Mouse (Mus musculus) E14TG2a.4 (cell line): ENCODE measurements around the gene Tfdp1.

Experiments
- H3K27me3 ChIP-seq: 2 replicates; pipeline ENCODE4 v1.6.1; 2014; ENCODE audit warnings: low read length, control low read depth; ENCODE audit not compliant: insufficient read depth
- H3K36me3 ChIP-seq: 2 replicates; pipeline ENCODE4 v1.6.1; 2014; ENCODE audit warnings: low read length, control low read depth; ENCODE audit not compliant: insufficient read depth
- H3K4me1 ChIP-seq: replicated peaks from 2 replicates; pipeline ENCODE4 v1.6.1; 2014; ENCODE audit warnings: low read depth, low read length, control low read depth
- H3K4me3 ChIP-seq: replicated peaks from 2 replicates; pipeline ENCODE4 v1.5.1; 2014; ENCODE audit warnings: mild to moderate bottlenecking, low read length
- H3K9me3 ChIP-seq: 2 replicates; pipeline ENCODE4 v1.6.1; 2014; ENCODE audit warnings: low read length, control low read depth
- CTCF ChIP-seq: conservative IDR thresholded peaks from 2 replicates; pipeline ENCODE4 v1.5.1; 2014; ENCODE audit warnings: low read length
- NANOG ChIP-seq: IDR thresholded peaks from 2 replicates; pipeline ENCODE4 v1.6.1; 2014; ENCODE audit warnings: borderline replicate concordance, low read length, mixed read lengths
- POU5F1 ChIP-seq: IDR thresholded peaks from 2 replicates; pipeline ENCODE4 v1.6.1; 2014; ENCODE audit warnings: low read length, borderline replicate concordance

The Tfdp1 gene

GRCm38 (mm10) chr8:13342340-13342739, 3.8 kb downstream of the Tfdp1 start:
- peaks cover 8% of the 10 kb centered on the region for H3K27me3 ChIP-seq
- peaks cover 74% of the 10 kb centered on the region for H3K36me3 ChIP-seq
- no peak overlapping the region for H3K4me3 ChIP-seq
- no peaks in the 10 kb centered on the region for H3K9me3 ChIP-seq
- TF ChIP-seq POU5F1 (no peak), NANOG (no peak), CTCF (no peak)
- H3K4me1 ChIP-seq, result peaks cover 75% of the 10 kb centered on the region

GRCm38 (mm10) chr8:13343134-13343533, 4.6 kb downstream of the Tfdp1 start:
- TF ChIP-seq NANOG (no peak), CTCF (no peak), POU5F1 (no peak)

GRCm38 (mm10) chr8:13350052-13350451, 11.5 kb downstream of the Tfdp1 start:
- H3K4me1 ChIP-seq, result peaks cover 63% of the 10 kb centered on the region
- no peaks in the 10 kb centered on the region for H3K27me3 ChIP-seq
- H3K9me3 ChIP-seq, result no peaks in the 10 kb centered on the region
- TF ChIP-seq CTCF (no peak), POU5F1 (no peak), NANOG (no peak)
- peaks cover 100% of the 10 kb centered on the region for H3K36me3 ChIP-seq
- H3K4me3 ChIP-seq, result no peak overlapping the region

More at GRCm38 (mm10) chr8:13343134-13343533, 4.6 kb downstream of the Tfdp1 start:
- Histone ChIP-seq H3K9me3 (no peaks in the 10 kb centered on the region), H3K4me3 (no peak overlapping the region), H3K36me3 (peaks cover 82% of the 10 kb centered on the region), H3K27me3 (peaks cover under 1% of the 10 kb centered on the region; the same call in 1 of the 2 replicates), H3K4me1 (peaks cover 67% of the 10 kb centered on the region)

- Histone ChIP-seq H3K36me3 (peaks cover 100% of the 10 kb centered on the region), H3K4me3 (no peak overlapping the region), H3K27me3 (no peaks in the 10 kb centered on the region), H3K9me3 (no peaks in the 10 kb centered on the region), H3K4me1 (peaks cover 64% of the 10 kb centered on the region)
- TF ChIP-seq CTCF (no peak), NANOG (no peak), POU5F1 (no peak)
These were observed 13.0 kb downstream of the Tfdp1 start for GRCm38 (mm10) chr8:13351593-13351992.

GRCm38 (mm10) chr8:13352601-13353000, 14.1 kb downstream of the Tfdp1 start:
- H3K4me1 ChIP-seq, result peaks cover 65% of the 10 kb centered on the region
- H3K36me3 ChIP-seq, result peaks cover 100% of the 10 kb centered on the region
- H3K9me3 ChIP-seq, result no peaks in the 10 kb centered on the region
- TF ChIP-seq CTCF (no peak), POU5F1 (no peak), NANOG (no peak)
- no peaks in the 10 kb centered on the region for H3K27me3 ChIP-seq
- no peak overlapping the region for H3K4me3 ChIP-seq

GRCm38 (mm10) chr8:13353155-13353833, 14.7 kb downstream of the Tfdp1 start:
- H3K27me3 ChIP-seq, result no peaks in the 10 kb centered on the region
- H3K4me3 ChIP-seq, result no peak overlapping the region
- no peaks in the 10 kb centered on the region for H3K9me3 ChIP-seq
- H3K4me1 ChIP-seq, result peaks cover 70% of the 10 kb centered on the region
- TF ChIP-seq CTCF, result no peak
- no peak for TF ChIP-seq NANOG
- no peak for TF ChIP-seq POU5F1
- peaks cover 100% of the 10 kb centered on the region for H3K36me3 ChIP-seq

GRCm38 (mm10) chr8:13353883-13354282, 15.3 kb downstream of the Tfdp1 start:
- H3K36me3 ChIP-seq, result peaks cover 100% of the 10 kb centered on the region
- H3K9me3 ChIP-seq, result no peaks in the 10 kb centered on the region
- H3K4me1 ChIP-seq, result peaks cover 76% of the 10 kb centered on the region
- H3K4me3 ChIP-seq, result no peak overlapping the region
- TF ChIP-seq POU5F1, result no peak
- no peak for TF ChIP-seq CTCF
- no peak for TF ChIP-seq NANOG
- no peaks in the 10 kb centered on the region for H3K27me3 ChIP-seq

- Histone ChIP-seq H3K4me3 (no peak overlapping the region), H3K9me3 (no peaks in the 10 kb centered on the region), H3K36me3 (peaks cover 100% of the 10 kb centered on the region), H3K4me1 (peaks cover 81% of the 10 kb centered on the region), H3K27me3 (no peaks in the 10 kb centered on the region)
- TF ChIP-seq NANOG (no peak), POU5F1 (no peak), CTCF (no peak)
These were observed 17.7 kb downstream of the Tfdp1 start for GRCm38 (mm10) chr8:13356221-13356620.
